10 mouse cellular contexts compared by ENCODE assay signal in the genomic region with DNA sequence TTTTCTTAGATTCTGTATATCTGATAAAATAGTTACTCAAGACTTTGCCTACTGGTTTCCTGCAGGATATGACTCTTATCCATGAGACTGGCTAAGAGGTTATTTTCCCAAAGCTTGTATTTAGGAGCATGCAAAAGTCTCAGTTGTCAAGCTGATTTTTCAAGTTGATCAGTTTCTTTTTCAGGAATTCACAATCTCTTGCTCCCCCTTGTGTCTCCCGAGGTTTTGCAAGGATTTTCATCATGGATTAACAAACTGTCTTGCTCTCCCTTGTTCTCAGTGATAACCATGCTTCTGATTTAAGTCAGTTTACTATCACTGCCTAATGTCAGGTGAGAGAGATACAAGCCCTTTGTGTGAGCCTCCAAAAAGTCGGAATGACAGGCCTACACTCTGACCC. TPM values are rescaled to one million over a fixed set of nuclear protein-coding genes. Genes with fewer than 3 reads are reported as not detected.
DNase-seq lines count a peak whose midpoint lies in the region; ATAC-seq lines count a peak whose summit lies in the region.
"Had no signal": no experiment of that assay in that cellular context is flagged by ENCODE, and none has a peak within 500 bp of the region (broad histone marks: within the 10 kb centered on the region; RNA-seq: fewer than 3 reads in every experiment).

No protein-coding gene starts in this region.

- ATAC-seq in granulocyte monocyte progenitor cell, adult 5-6 weeks (replicated peaks; ENCODE audit: poor library complexity, severe bottlenecking) = no peak
- ATAC-seq in monocyte, adult 5-6 weeks (replicated peaks; ENCODE audit: insufficient number of reproducible peaks, low FRiP score, low TSS enrichment, poor library complexity, severe bottlenecking) = no peak

- H3K27me3 ChIP-seq in heart, embryonic 10.5 days (ENCODE audit: insufficient read depth, poor library complexity, severe bottlenecking) = no peaks in the 10 kb centered on the region
- H3K27me3 ChIP-seq: neural tube, embryonic 13.5 days had no signal

- no peaks in the 10 kb centered on the region for H3K9me3 ChIP-seq in heart, embryonic 10.5 days
- H3K9me3 ChIP-seq: neural tube, embryonic 13.5 days had no signal

- no peak overlapping the region for H3K27ac ChIP-seq in heart, embryonic 10.5 days
- H3K27ac ChIP-seq: neural tube, embryonic 13.5 days had no signal

- peak; percentile 22 for DNase-seq in heart, adult 11 months
- no peak for DNase-seq in heart, embryonic 10.5 days (ENCODE audit: low spot score)
- peak; percentile 3 to 9 for DNase-seq in urinary bladder, postnatal 36 days (ENCODE audit: low spot score in 2 of 2)
- no peak for DNase-seq in urinary bladder, postnatal 4 days (ENCODE audit: low spot score in 2 of 2)
- DNase-seq in layer of hippocampus, adult 18-20 months (ENCODE audit: low spot score in 2 of 2) = peak; percentile 12 to 65
- DNase-seq in right cerebral cortex, postnatal 4 days = peak; percentile 26

- no peaks in the 10 kb centered on the region for H3K36me3 ChIP-seq in heart, embryonic 10.5 days
- H3K36me3 ChIP-seq: neural tube, embryonic 13.5 days had no signal

- H3K4me1 ChIP-seq in heart, embryonic 10.5 days = no peaks in the 10 kb centered on the region
- H3K4me1 ChIP-seq: neural tube, embryonic 13.5 days had no signal

- H3K4me3 ChIP-seq in heart, embryonic 10.5 days = no peak overlapping the region
- H3K4me3 ChIP-seq: neural tube, embryonic 13.5 days had no signal

- 35% methylated on average over 2 of the region's 2 CpGs for WGBS in heart, embryonic 10.5 days

RNA-seq across cellular contexts. Expression of gene Gm17555, which starts 30.5 kb away (rescaled TPM):
- not detected in 2 replicates for polyA plus RNA-seq in heart, embryonic 10.5 days (2016; fragmentation: Nextera tagmentation; extraction: Ambion mirVana)
- total RNA-seq in layer of hippocampus, adult 18-20 months (2021) = not detected
- total RNA-seq in granulocyte monocyte progenitor cell, adult 5-6 weeks (2014; fragmentation: Nextera tagmentation) = not detected in 2 replicates
- total RNA-seq in granulocyte monocyte progenitor cell, adult 5-6 weeks (2017) = not detected in 2 replicates
- total RNA-seq in monocyte, adult 5-6 weeks (2017) = not detected in 3 replicates
- total RNA-seq: left cerebral cortex, postnatal 10 days had no signal
- polyA plus RNA-seq: neural tube, embryonic 13.5 days had no signal

Comparison
In these comparisons a context has a peak if more than half of its experiments do, and no peak if none do; other contexts are left out.
1. DNase-seq: peak in heart, adult 11 months (single experiment), urinary bladder, postnatal 36 days (2 of 2), layer of hippocampus, adult 18-20 months (2 of 2) and right cerebral cortex, postnatal 4 days (single experiment); none in heart, embryonic 10.5 days (single experiment) and urinary bladder, postnatal 4 days (0 of 2).